Mouse (Mus musculus) bone marrow macrophage, adult 2 months (primary cell): ENCODE results near the gene Dcps.

Experiments
- CTCF ChIP-seq: IDR thresholded peaks from 2 replicates; pipeline ENCODE4 v1.5.1; 2012; ENCODE audit warnings: low read depth, mild to moderate bottlenecking, low read length, moderate library complexity
- POLR2A ChIP-seq: IDR thresholded peaks from 2 replicates; pipeline ENCODE4 v1.6.1; 2012; ENCODE audit warnings: mild to moderate bottlenecking, low read depth, low read length, borderline replicate concordance

- TF ChIP-seq POLR2A (no peak), CTCF (no peak)
These were observed 12.8 kb upstream of the Dcps start for GRCm38 (mm10) chr9:35188700-35189099.
